Mouse (Mus musculus) heart, embryonic 14.5 days (tissue): ENCODE measurements at regions not wholly inside any gene's neighbourhood (a gene's known extent, or its start where the extent isn't known, plus 50 kb on each side); places are given as distances from the start of the nearest gene placed in this dataset.
A peak's percentile ranks its signal among the peaks of the same experiment; 100 is the strongest.

Experiments
- ATAC-seq: fragments of 200-750 bp; cut with Nextera tagmentation; 2 replicates; pipeline ENCODE4 v1.8.0; 2017; ENCODE audit warnings: low read depth, moderate TSS enrichment; ENCODE audit not compliant: insufficient number of reproducible peaks, insufficient read depth, low FRiP score
- H3K27ac ChIP-seq, 2 experiments: fragments of 200-500 bp in 1 of 2; fragments of 300-500 bp in 1 of 2; sonication (generic) in 1 of 2; replicated peaks in 1 of 2; 2 replicates each; pipeline ENCODE4 v1.5.1; 2012 to 2014; ENCODE audit warnings: low read depth in 2 of 2, low read length in 2 of 2, control low read depth in 1 of 2, mild to moderate bottlenecking in 1 of 2, mixed read lengths in 1 of 2; ENCODE audit not compliant: control insufficient read depth in 1 of 2, insufficient read depth in 1 of 2
- H3K27me3 ChIP-seq: fragments of 300-500 bp; sonication (generic); 2 replicates; pipeline ENCODE4 v1.6.1; 2014; ENCODE audit warnings: mild to moderate bottlenecking, low read length, control low read depth; ENCODE audit not compliant: control insufficient read depth, insufficient read depth
- H3K36me3 ChIP-seq: fragments of 300-500 bp; sonication (generic); 2 replicates; pipeline ENCODE4 v1.6.1; 2014; ENCODE audit warnings: mild to moderate bottlenecking, control low read depth, low read length, mixed read lengths; ENCODE audit not compliant: control insufficient read depth, insufficient read depth
- H3K4me1 ChIP-seq, 2 experiments: fragments of 200-500 bp in 1 of 2; fragments of 300-500 bp in 1 of 2; sonication (generic) in 1 of 2; 2 replicates each; pipeline ENCODE4 v1.6.1; 2012 to 2014; ENCODE audit warnings: low read length in 2 of 2, control low read depth in 1 of 2, mixed read lengths in 1 of 2; ENCODE audit not compliant: control insufficient read depth in 2 of 2, insufficient read depth in 2 of 2
- H3K4me2 ChIP-seq: fragments of 300-500 bp; sonication (generic); 2 replicates; pipeline ENCODE4 v1.6.1; 2014; ENCODE audit warnings: mild to moderate bottlenecking, low read length
- H3K4me3 ChIP-seq, 2 experiments: fragments of 200-500 bp in 1 of 2; fragments of 300-500 bp in 1 of 2; sonication (generic) in 1 of 2; 2 replicates each; pipeline ENCODE4 v1.5.1; 2012 to 2014; ENCODE audit warnings: low read length in 2 of 2, mild to moderate bottlenecking in 2 of 2, control low read depth in 1 of 2, low read depth in 1 of 2, moderate library complexity in 1 of 2; ENCODE audit not compliant: control insufficient read depth in 1 of 2, insufficient read depth in 1 of 2
- H3K9ac ChIP-seq: fragments of 300-500 bp; sonication (generic); 2 replicates; pipeline ENCODE4 v1.6.1; 2014; ENCODE audit warnings: mild to moderate bottlenecking, low read length
- H3K9me3 ChIP-seq: fragments of 300-500 bp; sonication (generic); 2 replicates; pipeline ENCODE4 v1.6.1; 2016; ENCODE audit warnings: low read length, control low read depth; ENCODE audit not compliant: control insufficient read depth
- WGBS: fragments of 180-500 bp; shearing (Covaris S2); extraction: QIAGEN DNeasy Blood & Tissue Kit; methylation state at CpG from one replicate; pipeline ENCODE4 v1.1.7; 2014; 5-methylcytosine and 5-hydroxymethylcytosine counted together

DNA sequence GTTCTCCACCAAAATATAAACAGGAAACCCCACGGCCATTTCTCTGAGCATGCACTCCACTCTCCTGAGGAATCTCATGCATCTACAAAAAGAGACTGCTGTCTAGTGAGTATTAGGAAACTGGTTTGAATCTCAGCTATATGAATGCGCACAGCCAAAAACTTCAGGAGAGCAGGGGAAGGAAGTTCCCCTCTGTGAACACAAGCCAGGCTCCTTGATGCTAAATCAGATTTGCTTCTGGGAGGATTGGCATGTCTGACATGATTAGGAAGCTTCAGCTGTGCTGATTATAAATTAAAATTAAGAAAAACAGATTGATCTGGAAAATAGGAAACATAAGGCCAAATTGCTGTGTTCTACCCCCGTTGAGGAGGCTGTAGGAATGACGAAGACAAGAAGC is 304.1 kb upstream of the BC052040 start:
- WGBS: 68% methylated on average over 4 of the region's 4 CpGs
- no peaks in the 10 kb centered on the region for H3K9me3 ChIP-seq
- ATAC-seq: no peak
- H3K4me2 ChIP-seq: no peak overlapping the region
- no peaks in the 10 kb centered on the region for H3K36me3 ChIP-seq
- peaks cover 0 to 7% of the 10 kb centered on the region in 2 experiments; a peak in 2 of 4 replicates for H3K4me1 ChIP-seq
- no peak overlapping the region for H3K4me3 ChIP-seq
- no peaks in the 10 kb centered on the region for H3K27me3 ChIP-seq
- no peak overlapping the region for H3K9ac ChIP-seq
- H3K27ac ChIP-seq: no peak overlapping the region

DNA sequence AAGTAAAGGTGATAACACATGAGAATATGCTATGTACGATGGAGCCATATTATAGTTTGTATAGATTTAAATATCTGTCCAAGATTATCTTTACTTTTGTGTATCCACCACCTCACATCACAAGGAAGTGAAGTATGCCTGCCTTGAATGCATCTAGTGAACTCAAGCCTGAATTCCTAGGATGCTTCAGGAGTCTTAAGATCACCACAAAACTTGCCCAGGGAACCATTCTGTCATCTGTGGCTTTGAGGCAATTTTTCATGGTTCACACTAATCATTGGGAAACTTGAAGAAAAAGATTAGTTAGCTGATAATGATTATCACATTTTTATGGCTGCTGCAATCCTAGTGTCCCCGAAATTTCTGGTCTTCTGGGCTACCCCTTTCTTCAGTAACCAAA is 288.5 kb upstream of the BC052040 start:
- Histone ChIP-seq H3K36me3 (no peaks in the 10 kb centered on the region), H3K4me3 (no peak overlapping the region), H3K9ac (no peak overlapping the region), H3K4me1 (no peaks in the 10 kb centered on the region), H3K9me3 (no peaks in the 10 kb centered on the region), H3K27ac (no peak overlapping the region), H3K4me2 (no peak overlapping the region), H3K27me3 (no peaks in the 10 kb centered on the region)
- no peak for ATAC-seq
- 64% methylated on average over 2 of the region's 2 CpGs for WGBS

DNA sequence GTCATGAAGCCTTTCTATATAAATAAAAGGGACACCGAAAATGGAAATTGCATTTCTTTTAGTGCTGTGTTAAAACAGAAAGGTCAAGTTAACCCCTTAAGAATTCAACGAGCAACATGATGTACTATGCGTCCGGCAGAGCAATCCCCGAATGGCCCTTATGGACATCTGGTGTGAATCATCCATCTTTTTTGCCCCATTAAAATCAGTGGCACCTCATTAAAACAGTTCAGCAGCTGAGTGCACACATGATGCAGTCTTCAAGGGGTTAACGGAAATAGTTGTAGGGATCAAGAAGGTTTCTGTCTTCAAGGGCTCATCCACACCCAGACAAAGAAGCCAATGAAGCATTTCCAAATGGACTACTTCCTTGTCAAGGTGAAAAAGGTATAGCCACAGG is 284.1 kb upstream of the BC052040 start:
- Histone ChIP-seq H3K36me3 (no peaks in the 10 kb centered on the region), H3K27ac (no peak overlapping the region), H3K4me1 (no peaks in the 10 kb centered on the region), H3K9ac (no peak overlapping the region), H3K4me2 (no peak overlapping the region), H3K4me3 (no peak overlapping the region), H3K27me3 (no peaks in the 10 kb centered on the region), H3K9me3 (no peaks in the 10 kb centered on the region)
- ATAC-seq: no peak
- WGBS: 85% methylated on average over 6 of the region's 6 CpGs

DNA sequence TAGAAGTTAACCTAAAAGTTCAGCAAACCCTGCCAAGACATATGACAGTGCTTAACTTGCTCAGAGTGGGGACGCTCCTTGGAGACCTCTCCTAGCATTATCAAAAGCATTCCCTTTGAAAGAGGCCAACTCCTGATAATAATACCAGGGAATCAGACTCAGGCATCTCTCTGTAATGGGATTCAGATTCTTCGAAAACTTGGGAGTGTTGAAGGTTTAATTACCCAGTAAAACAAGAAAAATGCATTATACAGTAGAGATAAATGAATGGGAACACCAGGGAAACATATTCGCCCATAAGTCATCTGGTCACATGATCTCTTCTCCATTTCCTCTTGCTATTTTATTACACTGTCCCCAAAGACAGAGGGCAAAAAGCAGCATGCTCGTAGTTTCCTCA is 274.3 kb upstream of the BC052040 start:
- H3K36me3 ChIP-seq: no peaks in the 10 kb centered on the region
- no peak overlapping the region for H3K4me2 ChIP-seq
- ATAC-seq: no peak
- H3K4me1 ChIP-seq: no peaks in the 10 kb centered on the region; a peak in 1 of 4 replicates
- H3K9me3 ChIP-seq: no peaks in the 10 kb centered on the region
- no peaks in the 10 kb centered on the region for H3K27me3 ChIP-seq
- no peak overlapping the region for H3K27ac ChIP-seq
- 58% methylated on average over 4 of the region's 4 CpGs for WGBS
- H3K9ac ChIP-seq: no peak overlapping the region
- no peak overlapping the region for H3K4me3 ChIP-seq

DNA sequence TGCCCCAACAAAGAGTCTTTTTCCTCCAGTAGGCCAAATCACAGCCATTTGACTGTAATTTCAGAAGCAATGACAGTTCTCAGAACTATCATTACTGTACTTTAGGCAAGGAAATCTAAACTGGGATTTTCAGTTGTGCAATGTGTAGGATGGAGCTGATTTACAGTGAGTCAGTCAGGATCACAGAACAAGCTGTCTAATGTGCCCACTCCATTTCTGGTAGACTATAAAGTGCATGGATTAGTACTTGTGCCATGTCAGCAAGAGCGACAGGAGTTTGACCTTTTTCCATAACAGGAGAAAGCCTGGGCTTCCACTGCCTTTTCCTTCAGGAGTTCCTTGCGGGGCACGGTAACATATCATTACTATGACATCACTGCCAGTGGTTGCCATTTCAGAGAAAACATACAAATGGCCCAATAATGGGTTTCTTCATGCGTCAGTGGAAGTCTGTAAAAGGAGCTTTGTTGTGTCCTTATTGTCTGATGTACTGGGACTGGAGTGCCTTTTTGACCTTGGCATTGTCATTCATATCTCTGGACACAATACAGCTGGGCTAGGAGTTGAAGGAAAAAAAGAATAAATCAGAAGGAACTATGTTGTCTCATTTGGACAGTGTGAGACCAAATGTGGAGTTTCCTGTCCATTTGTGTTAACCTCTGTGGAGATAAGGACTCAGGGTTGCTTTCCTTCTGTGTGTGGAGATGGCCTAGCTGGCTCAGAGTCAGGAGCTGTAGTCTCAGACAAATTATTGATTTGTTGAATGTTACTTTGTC is 271.5 kb upstream of the BC052040 start:
- Histone ChIP-seq H3K9ac (no peak overlapping the region), H3K36me3 (no peaks in the 10 kb centered on the region), H3K4me3 (no peak overlapping the region), H3K9me3 (0 out of 2 replicates have a peak, but pooled peaks cover 3% of the 10 kb centered on the region), H3K27ac (peak overlapping the region; percentile 14 to 38; a peak in 1 of 4 replicates), H3K27me3 (no peaks in the 10 kb centered on the region), H3K4me2 (no peak overlapping the region), H3K4me1 (no peaks in the 10 kb centered on the region; a peak in 1 of 4 replicates)
- WGBS: 55% methylated on average over 4 of the region's 4 CpGs
- ATAC-seq: 0 out of 2 replicates have a peak, but pooled peaks have one; percentile 9

DNA sequence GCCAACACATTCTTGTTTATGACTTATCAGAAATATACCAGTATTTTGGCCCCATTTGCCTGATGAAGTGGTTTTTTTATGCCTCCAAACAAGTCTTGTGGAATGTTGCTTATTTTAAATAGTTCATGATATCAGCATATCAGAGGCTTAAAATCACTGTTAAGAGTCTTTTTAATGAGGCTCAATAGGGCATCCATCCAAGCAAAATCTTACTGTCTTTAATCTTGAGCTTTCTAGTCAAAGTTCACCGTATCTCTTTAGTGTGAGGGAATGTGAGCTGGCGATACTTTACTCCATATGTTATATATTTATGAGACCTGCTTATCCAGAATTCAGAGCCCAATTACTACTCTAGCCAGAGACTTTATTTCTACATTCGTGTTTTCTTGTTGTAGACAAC is 263.0 kb upstream of the BC052040 start:
- 71% methylated on average over 3 of the region's 3 CpGs for WGBS
- Histone ChIP-seq H3K4me2 (no peak overlapping the region), H3K9ac (no peak overlapping the region), H3K27me3 (no peaks in the 10 kb centered on the region), H3K9me3 (0 out of 2 replicates have a peak, but pooled peaks cover 3% of the 10 kb centered on the region), H3K4me1 (no peaks in the 10 kb centered on the region), H3K27ac (no peak overlapping the region), H3K36me3 (no peaks in the 10 kb centered on the region), H3K4me3 (no peak overlapping the region)
- no peak for ATAC-seq

DNA sequence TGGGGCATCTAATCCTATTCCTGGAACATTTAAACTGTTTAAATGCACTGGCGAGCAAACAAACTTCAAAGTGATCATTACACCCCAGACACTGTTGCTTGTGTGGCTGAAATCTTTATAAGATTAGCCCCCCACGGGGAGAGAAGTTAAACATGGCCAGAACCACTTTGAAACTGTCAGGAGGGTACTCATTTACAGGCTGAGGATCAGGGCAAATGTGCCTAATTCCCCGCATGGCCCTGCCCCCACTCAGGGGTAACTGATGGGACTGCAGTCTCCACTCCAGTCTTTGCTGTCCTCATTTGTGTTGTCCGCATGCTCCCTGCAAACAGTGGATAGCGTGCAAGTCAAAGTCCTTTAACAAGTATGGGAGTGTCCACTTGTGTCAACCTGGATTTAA is 258.9 kb upstream of the BC052040 start:
- Histone ChIP-seq H3K27me3 (no peaks in the 10 kb centered on the region), H3K36me3 (no peaks in the 10 kb centered on the region), H3K4me1 (no peaks in the 10 kb centered on the region; a peak in 1 of 4 replicates), H3K27ac (no peak overlapping the region), H3K9ac (no peak overlapping the region), H3K4me2 (no peak overlapping the region), H3K4me3 (no peak overlapping the region), H3K9me3 (no peaks in the 10 kb centered on the region)
- no peak for ATAC-seq
- 51% methylated on average over 5 of the region's 5 CpGs for WGBS

DNA sequence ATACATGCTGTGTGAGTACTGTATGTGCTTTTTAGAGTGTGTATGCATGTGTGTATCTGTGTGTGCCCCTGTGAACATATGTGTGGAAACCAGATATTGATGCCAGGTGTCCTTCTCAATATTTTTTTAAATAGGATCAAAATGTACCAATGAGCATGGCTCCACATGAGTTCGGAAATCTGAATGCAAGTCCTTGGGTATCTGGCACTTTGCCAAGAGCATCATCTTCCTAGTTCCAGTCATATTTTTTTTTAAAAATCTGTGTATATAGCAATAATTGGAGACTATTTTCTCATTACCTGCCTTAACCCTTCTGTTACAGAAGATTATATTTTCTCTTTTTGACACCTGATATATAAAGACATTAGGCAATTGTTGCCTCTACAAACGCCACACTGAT is 255.0 kb upstream of the BC052040 start:
- Histone ChIP-seq H3K27me3 (no peaks in the 10 kb centered on the region), H3K9ac (no peak overlapping the region), H3K9me3 (no peaks in the 10 kb centered on the region), H3K36me3 (no peaks in the 10 kb centered on the region), H3K4me3 (no peak overlapping the region), H3K4me1 (no peaks in the 10 kb centered on the region; a peak in 1 of 4 replicates), H3K27ac (no peak overlapping the region), H3K4me2 (no peak overlapping the region)
- ATAC-seq: no peak
- 86% methylated on average over 2 of the region's 2 CpGs for WGBS
